Mouse (Mus musculus) left cerebral cortex, postnatal 14 days (tissue): ENCODE data around the gene Tbrg1. TPM values are rescaled to one million over a fixed set of nuclear protein-coding genes. Genes with fewer than 3 reads are reported as not detected.
A peak's percentile ranks its signal among the peaks of the same experiment; 100 is the strongest.

Source experiments
- DNase-seq, 2 experiments: peaks; one replicate each; pipeline ENCODE4 v3.0.0; 2021 to 2022; ENCODE audit warnings: low spot score in 2 of 2, mixed read lengths in 1 of 2
- intact Hi-C: fragments of 180-260 bp; cut with DNase I; formaldehyde crosslinking; loops from one replicate; pipeline ENCODE4 v1.15.1; 2025
- long read RNA-seq, 2 experiments: library from polyadenylated mRNA; stranded (forward); transcript quantifications; one replicate each; pipeline ENCODE4 v2.0.0; 2021
- total RNA-seq, 2 experiments: library from RNA; stranded (reverse); gene quantifications; 2 replicates each; pipeline ENCODE4 v1.2.3; 2021

Tbrg1 gene
- total RNA-seq, result 10 to 100 TPM; 52.8 to 59.8 TPM
- long read RNA-seq, experiment 1, transcript Tbrg1-201 (9 exons, 1,984 nt), result major isoform, 87 of 95 reads
- long read RNA-seq, experiment 1, partial matches to known transcripts, result 3 of 95 reads
- long read RNA-seq, experiment 1, other reads (novel, unspliced or antisense), result 3 of 95 reads
- long read RNA-seq, experiment 2, transcript Tbrg1-201 (9 exons, 1,984 nt), result major isoform, 69 of 73 reads
- long read RNA-seq, experiment 2, partial matches to known transcripts, result 3 of 73 reads
- long read RNA-seq, experiment 2, other reads (novel, unspliced or antisense), result 1 of 73 reads

DNA sequence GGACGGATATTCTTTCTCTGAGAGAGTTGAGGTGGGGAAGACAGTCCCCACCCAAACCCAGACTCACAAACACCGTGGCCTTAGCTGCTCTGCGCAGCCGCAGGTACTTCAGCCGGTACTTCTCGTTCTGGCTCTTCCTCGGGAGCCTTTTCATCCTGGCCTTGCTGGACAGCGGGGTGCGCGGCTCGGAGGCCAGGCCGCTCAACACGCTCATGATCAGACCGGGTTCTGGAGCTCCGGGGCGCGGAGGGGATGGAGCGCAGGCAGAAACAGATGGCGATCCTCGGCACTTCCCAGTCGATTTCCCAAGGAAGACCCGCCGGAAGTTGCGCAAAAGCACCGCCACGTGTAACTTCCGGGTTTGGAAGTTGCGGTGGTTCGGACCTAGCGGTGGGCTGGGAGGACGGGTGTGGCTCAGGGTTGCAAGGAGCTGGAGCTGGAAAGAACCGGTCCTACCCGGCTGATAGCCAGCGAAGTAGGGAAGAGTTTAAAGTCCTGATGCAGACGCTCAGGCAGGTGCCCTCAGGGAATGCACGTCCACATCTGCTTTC, at the start of gene Tbrg1:
Gene Tbrg1, minus strand, starts transcription at position 382 of the 551 bp plus-strand sequence.
- intact Hi-C loops, result no loop called here
- DNase-seq, result peak; percentile 57 to 75

GRCm38 (mm10) chr9:37689970-37690686, 33.0 kb upstream of the Tbrg1 start:
- intact Hi-C loops, result loop anchor here (1.0 kb wide), 1 partner anchor 242 kb away; no protein-coding TSS in a partner anchor
- DNase-seq, result no peak

- DNase-seq, result peak in 1 of 2 experiments; percentile 30
- intact Hi-C loops, result no loop called here
These were observed 30.8 kb upstream of the Tbrg1 start for GRCm38 (mm10) chr9:37687941-37688303.

DNA sequence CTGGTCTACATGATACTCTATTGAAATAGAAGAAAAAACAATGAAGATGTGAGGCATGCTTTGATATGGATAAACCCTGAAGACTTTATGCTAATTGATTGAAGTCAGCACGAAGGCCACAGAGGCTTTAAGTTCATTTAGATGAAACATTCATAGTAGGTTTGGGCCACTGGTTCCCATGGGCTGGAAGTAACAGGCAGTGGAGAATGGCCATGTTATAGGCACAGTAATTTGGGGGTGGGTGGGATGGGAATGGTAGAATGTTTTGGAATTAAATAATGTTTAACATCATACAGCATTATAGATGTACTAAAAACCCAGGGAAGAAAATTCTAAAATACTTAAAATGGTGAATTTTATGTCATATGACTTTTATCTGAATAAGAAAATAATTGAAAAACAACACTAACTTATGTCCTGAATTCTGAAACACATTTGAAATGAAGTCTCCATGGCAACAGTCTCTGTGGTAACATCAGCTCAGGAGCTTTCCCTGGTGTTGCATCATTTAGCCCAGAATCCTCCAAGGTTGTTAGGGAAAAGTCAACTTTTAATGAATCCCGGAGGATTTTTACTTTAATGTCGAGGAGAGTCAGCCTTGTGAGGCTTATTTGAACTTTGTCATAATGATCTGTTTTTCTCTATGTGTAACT, 30.3 kb upstream of the Tbrg1 start:
- DNase-seq, result peak; percentile 39 to 43
- intact Hi-C loops, result no loop called here

GRCm38 (mm10) chr9:37681123-37681522, 24.0 kb upstream of the Tbrg1 start:
- peak; percentile 29 to 43 for DNase-seq
- intact Hi-C loops, result no loop called here

GRCm38 (mm10) chr9:37675287-37675686, 18.2 kb upstream of the Tbrg1 start:
- DNase-seq, result peak; percentile 45 to 52

DNA sequence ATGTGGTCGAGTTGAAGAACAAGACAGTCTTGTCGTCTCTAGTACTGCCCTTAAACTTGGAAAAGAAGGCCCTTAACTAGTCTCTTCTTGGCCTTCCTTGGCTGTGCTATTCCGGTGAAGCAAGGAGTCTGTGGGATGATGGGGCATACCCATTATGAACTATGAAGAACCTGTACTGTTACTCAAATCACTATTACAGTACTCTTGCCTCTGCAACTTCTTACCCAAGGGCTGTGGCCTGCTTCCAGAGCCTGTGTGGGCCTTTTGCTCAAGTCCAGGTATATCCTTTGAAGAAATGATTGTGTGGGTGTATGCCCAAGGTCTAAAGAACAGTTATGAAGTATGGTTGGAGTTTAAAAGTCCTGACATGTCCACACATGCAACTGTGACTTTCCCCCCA, 13.1 kb upstream of the Tbrg1 start:
- no peak for DNase-seq
- intact Hi-C loops, result loop anchor here (10.0 kb wide), 2 partner anchors 145 to 235 kb away; no protein-coding TSS in a partner anchor

More at GRCm38 (mm10) chr9:37675287-37675686, 18.2 kb upstream of the Tbrg1 start:
- intact Hi-C loops, result loop anchor here (10.0 kb wide), 2 partner anchors 140 to 230 kb away; no protein-coding TSS in a partner anchor

DNA sequence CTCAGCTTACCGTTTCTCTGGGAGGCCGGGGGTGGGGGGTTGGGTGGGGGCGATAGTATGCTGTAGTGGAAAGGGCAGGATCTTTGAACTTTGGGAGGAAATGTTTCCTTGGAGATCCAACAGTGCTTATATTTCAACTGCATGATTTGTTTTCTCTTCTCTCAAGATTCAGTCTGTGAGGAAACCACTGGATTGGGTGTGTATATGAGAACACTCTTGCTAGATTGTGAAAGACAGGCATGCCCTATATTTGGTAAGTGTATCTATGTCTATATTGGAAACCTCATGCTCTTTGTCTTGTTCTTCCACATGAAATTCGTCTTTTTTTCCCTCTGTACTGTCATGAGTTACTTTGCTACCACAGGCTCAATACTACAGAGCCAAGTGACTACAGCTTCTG, 12.6 kb upstream of the Tbrg1 start:
- DNase-seq, result no peak
- intact Hi-C loops, result loop anchor here (10.0 kb wide), 2 partner anchors 145 to 235 kb away; no protein-coding TSS in a partner anchor

DNA sequence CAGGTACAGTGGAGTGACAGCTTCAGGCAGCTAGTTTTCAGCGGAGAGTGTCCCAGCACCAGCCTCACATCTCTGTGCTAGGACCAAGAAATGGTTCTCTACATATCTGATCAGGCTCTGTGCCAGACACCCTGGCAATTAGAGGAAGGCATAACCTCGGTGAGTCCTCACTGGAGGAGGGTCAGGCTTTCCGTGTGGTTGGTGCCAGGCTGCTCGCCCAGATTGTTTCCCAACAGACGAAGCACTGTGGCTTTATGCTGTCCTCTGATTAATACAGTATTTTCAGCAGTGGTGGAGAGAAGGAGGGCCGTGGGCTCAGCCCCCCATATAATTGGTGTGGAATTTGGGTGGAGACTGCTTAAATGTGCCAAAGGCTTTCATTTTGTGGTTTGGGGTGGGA, 12.0 kb upstream of the Tbrg1 start, which contains the start of gene Panx3:
Gene Panx3, minus strand, starts transcription at position 121 of the 400 bp plus-strand sequence.
- no peak for DNase-seq
- intact Hi-C loops, result no loop called here

- intact Hi-C loops, result no loop called here
- no peak for DNase-seq
These were observed 8.9 kb upstream of the Tbrg1 start for GRCm38 (mm10) chr9:37666045-37666444.

DNA sequence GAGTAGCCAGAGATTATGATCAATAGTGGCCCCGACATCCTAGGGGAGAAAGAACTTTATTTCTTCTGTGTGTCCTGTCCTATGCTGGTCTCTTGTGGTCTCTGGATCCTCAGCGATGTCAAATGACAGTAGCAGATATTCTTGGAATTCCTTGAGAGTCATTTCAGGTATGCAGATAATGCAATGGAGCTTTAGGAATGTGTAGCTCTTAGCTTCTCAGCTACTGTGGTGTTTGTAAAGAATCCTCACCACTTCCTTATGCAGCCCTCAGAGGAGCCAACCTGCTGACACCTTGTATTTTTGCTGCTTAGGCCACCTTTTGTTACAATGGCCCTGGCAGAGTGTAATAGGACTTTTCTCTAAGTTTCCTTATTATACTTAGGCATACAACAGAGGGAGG, 7.5 kb upstream of the Tbrg1 start:
- no peak for DNase-seq
- intact Hi-C loops, result no loop called here

GRCm38 (mm10) chr9:37663210-37663609, 6.1 kb upstream of the Tbrg1 start:
- no peak for DNase-seq
- intact Hi-C loops, result no loop called here

GRCm38 (mm10) chr9:37659413-37659812, 2.3 kb upstream of the Tbrg1 start:
- DNase-seq, result no peak
- intact Hi-C loops, result no loop called here

DNA sequence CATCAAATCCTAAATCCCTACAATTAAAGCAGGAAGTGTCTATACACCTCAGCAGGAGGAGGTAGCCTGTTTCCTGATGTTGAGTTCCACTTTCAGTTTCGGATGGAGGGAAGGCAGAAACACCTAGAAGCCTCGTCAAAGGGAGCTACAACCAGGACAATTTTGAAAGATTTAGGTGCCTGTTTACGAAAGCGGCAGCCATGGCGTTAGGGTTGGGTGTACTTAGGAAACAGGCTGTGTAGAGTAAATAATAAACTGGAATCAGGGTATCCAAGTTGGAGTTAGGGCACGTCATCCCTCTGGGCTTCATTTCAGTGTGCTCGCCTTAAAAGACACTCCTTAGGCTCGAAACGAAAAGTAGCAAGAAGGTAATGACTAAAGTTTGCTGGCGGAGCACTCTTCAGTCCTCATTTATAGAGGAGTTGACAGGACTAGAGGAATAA, 652 bp downstream of the Tbrg1 start:
- intact Hi-C loops, result no loop called here
- no peak for DNase-seq

- DNase-seq, result no peak
- intact Hi-C loops, result no loop called here
These were observed 1.2 kb downstream of the Tbrg1 start for GRCm38 (mm10) chr9:37655961-37656360.

DNA sequence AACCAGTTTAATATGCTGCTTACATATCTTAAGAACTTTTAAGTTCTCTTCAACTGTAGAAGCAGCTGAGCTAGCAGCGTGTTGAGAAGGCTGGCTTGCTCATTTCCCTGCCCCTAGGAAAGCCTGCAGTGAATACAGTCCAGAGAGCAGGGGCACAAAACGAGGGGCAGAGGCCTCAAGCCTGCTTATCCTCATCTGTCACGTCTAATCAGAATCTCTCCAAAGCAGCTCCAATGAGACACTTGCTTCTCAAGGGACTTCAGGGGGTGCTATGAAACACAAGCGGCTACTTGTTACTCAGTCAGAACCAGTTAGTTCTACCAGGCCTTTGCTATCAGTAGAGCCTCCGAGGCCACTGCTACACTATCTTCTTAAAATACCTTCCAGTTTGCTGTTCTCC, 3.3 kb downstream of the Tbrg1 start:
- no peak for DNase-seq
- intact Hi-C loops, result no loop called here

DNA sequence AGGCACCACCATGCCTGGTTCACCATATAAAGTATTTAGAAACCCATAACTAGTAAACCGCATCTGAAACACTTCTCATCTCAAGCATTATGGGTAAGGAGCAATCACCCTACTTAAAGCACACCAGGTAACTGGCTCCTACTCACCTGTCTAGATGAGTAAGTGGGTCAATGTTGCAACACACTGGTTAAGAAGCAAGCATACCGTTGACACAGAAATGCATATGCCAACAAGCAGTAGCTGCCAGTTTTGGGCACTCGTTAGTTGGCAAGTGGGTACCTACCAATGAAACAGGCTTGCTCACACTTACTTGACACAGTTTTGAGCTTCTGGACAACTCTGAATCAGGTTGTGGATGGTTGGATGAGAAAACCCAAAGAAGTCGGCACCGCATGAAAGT, 6.5 kb downstream of the Tbrg1 start:
- intact Hi-C loops, result no loop called here

DNA sequence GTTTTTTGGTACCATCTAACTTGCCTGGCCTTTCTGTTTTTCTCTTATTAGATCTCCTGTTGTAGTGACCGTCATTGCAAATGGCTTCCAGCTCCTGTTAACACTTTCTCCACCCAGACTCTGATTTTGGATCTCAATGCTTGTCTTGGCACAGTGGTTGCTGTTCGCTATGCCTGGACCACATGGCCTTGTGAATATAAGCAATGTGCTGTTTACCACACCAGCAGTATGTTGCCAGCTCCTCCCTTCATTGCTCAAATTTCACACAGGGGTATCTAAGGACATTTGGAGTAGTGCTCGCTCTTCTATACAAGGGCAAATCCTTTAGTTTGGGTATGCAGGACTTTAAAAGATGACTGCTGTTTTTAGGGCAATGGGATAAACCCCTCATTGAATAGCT, 10.9 kb downstream of the Tbrg1 start:
- DNase-seq, result no peak
- intact Hi-C loops, result no loop called here

More for the DNA sequence above, 6.5 kb downstream of the Tbrg1 start:
- DNase-seq, result no peak

DNA sequence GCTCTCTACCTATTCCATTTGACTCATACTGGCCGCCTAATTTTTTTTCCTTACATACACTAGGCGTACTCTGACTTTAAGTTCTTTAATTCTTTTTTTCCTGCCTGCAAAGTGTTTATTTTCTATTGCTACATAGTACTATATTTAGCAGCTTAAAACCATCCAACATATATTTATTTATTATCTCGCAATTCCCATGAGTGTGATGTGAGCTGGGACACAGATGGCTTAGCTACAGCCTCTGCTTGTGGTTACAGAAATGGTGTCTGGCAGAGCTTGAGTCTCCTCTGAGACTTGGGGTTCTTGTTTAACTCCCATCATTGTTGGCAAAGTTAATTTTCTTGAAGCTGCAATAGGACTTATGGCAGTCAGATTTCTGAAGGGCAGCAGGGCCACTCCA, 18.4 kb downstream of the Tbrg1 start:
- intact Hi-C loops, result no loop called here
- no peak for DNase-seq
